Mouse (Mus musculus): ENCODE measurements at regions not wholly inside any gene's neighbourhood (a gene's known extent, or its start where the extent isn't known, plus 50 kb on each side); places are given as distances from the start of the nearest gene placed in this dataset.

GRCm38 (mm10) chr10:65614204-65614603, 1481.7 kb upstream of the Jmjd1c start:
- no peak for TF ChIP-seq CTCF (IDR thresholded peaks at IDR 0.05)
- ATAC-seq = no peak
- CTCF ChIA-PET = no interaction called here
- in situ Hi-C loops (cut with MboI; ENCODE audit: low pct_unique_long_range_greater_than_20kb) = no loop called here
- DNase-seq (ENCODE audit: low read depth, low spot score) = no peak
- H3K27me3 ChIP-seq = no peaks in the 10 kb centered on the region
- POLR2A ChIA-PET = interaction anchor here (0.7 kb wide), 1 partner anchor 1561 kb away, joined by 3 read pairs; no protein-coding TSS in a partner anchor

Measured in Patski (cell line).